Mouse (Mus musculus): ENCODE measurements around the gene Gm28374. TPM values are rescaled to one million over a fixed set of nuclear protein-coding genes. Genes with fewer than 3 reads are reported as not detected.

The Gm28374 gene
- polyA plus RNA-seq, 1 experiment from 2014 or later: 1.5 TPM

DNA sequence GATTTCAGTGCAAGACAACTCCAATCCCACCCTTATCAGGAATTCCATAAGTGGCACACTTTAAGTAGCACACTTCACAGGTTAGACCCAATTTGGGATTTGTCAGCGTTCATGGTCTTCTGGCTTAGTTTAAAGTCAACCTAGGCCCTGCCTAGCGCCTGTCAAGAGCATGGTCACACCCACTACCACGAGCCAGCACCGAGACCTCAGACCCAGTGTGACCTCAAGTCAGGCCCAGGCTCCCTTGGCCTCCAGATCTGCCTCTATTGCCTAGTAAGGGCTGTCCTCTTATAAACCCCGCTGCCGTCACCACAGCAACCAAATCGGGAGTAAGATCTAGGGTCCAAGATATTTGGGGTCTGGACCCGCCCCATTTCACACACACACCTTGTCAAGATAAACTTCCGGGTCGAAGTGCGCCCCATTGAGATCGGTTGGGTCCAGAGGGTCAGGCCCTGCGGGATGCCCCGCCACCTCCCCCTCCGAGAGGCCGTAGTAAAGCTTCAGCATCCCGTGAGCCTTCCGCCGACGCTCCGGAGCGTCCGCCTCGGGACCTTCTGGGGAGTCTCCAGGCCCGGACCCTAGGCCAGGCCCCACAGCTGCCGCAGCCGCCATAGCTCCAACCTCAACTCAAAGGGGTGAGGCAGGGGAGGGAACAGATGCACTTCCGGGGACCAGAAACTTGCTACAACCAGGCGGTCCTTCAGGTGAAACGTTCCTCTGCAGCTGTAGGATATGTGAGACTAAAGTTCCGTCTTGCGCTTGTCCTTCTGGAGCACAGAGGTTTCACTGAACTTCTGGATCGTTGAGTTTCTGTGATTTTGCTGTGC, 5.3 kb downstream of the Gm28374 start, which contains the start of gene Vps51:
Vps51 (minus strand) TSS at position 668 of the 830 bp plus-strand sequence.
- Histone ChIP-seq H3K27ac (peak within 1 kb of the TSS; percentile 89), H3K4me3 (peak within 1 kb of the TSS; percentile 72), H3K4me1 (peaks cover 8% of the 10 kb centered on the region), H3K36me3 (peaks cover 49% of the 10 kb centered on the region), H3K9me3 (no peaks in the 10 kb centered on the region), H3K27me3 (ENCODE audit: insufficient read depth, poor library complexity, severe bottlenecking) (no peaks in the 10 kb centered on the region)
- 2% methylated on average over 33 of the region's 33 CpGs for WGBS
- peak; percentile 93 for DNase-seq (ENCODE audit: low spot score)

DNA sequence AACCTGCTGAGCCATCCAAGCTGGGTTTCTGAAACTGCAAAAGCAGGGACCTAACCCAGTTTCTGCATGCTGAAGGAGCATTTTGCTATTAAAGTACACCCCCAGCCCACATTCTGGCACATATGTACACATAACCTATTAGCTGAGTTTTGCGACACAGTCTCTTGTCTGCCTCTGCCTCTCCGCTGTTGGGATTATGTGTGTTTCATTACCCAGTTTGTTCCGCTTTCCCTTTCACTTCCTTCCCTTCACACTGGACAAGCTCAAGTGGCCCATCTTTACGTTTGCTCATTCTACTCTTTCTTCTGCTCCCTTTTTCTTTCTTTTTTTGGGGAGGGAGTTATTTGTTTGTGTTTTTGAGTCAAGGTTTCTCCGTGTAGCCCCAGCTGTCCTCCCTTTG, 8.2 kb downstream of the Gm28374 start:
- peaks cover 56% of the 10 kb centered on the region for H3K36me3 ChIP-seq
- DNase-seq (ENCODE audit: low spot score): no peak
- 92% methylated on average over 5 of the region's 5 CpGs for WGBS
- no peak overlapping the region for H3K4me3 ChIP-seq
- no peak overlapping the region for H3K27ac ChIP-seq
- no peaks in the 10 kb centered on the region for H3K27me3 ChIP-seq (ENCODE audit: insufficient read depth, poor library complexity, severe bottlenecking)
- peaks cover 8% of the 10 kb centered on the region for H3K4me1 ChIP-seq
- no peaks in the 10 kb centered on the region for H3K9me3 ChIP-seq

DNA sequence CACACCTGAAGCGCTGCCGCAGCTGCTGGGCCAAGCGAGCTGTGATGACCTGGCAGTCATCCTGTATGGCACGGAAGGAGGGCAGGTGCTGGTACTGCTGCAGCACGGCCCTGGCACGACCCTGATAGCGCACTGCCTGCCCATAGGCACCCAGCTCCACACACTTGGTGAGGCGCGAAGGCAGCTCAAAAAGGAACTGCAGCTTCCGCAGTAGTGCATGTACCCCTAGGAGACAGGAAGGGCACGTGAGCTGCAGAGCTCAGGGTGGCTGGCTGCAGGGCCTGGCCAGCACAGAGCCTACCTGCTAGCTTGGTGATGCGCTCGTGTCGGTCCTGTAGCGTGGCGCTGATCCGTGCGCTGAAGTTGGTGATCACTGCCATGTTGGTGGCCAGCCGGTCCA, 10.8 kb downstream of the Gm28374 start:
- no peaks in the 10 kb centered on the region for H3K9me3 ChIP-seq
- no peaks in the 10 kb centered on the region for H3K27me3 ChIP-seq (ENCODE audit: insufficient read depth, poor library complexity, severe bottlenecking)
- peaks cover 27% of the 10 kb centered on the region for H3K4me1 ChIP-seq
- H3K27ac ChIP-seq: no peak overlapping the region
- peaks cover 63% of the 10 kb centered on the region for H3K36me3 ChIP-seq
- 91% methylated on average over 19 of the region's 19 CpGs for WGBS
- DNase-seq (ENCODE audit: low spot score): no peak
- H3K4me3 ChIP-seq: no peak overlapping the region

DNA sequence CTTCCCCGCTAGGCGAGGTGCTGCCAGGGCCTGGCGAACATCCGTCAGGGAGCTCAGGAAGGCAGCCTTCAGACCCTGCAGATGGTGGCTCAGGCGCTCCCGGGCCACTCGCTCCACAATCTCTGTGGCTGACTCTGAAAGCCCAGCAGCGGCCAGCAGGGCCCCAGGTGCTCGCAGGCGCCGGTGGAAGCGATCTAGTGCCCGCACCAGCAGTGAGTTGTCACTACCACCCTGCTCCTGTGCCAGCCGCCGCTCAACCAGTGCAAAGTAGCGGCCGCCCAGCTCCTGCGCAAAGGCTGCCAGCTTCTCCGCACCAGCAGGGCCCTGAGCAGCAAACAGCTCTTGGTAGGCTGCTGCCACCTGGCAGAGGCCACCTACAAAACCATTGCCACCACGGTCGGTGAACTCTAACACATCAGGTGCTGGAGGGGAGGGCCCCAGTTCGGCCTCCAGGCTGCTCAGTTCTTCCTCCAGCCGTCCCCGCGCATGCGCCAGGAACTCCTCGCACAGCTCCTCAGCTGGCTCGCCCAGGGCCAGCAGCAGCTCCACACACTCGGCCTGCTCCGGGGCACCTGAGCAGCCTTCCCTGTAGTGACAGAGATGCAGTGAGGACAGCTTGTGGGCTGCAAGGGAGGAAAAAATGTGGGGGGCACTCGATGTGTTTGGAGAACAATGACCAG, 11.3 kb downstream of the Gm28374 start:
- WGBS: 87% methylated on average over 31 of the region's 31 CpGs
- Histone ChIP-seq H3K4me1 (peaks cover 24% of the 10 kb centered on the region), H3K27me3 (ENCODE audit: insufficient read depth, poor library complexity, severe bottlenecking) (no peaks in the 10 kb centered on the region), H3K4me3 (no peak overlapping the region), H3K9me3 (no peaks in the 10 kb centered on the region), H3K36me3 (peaks cover 63% of the 10 kb centered on the region), H3K27ac (no peak overlapping the region)
- no peak for DNase-seq (ENCODE audit: low spot score)

DNA sequence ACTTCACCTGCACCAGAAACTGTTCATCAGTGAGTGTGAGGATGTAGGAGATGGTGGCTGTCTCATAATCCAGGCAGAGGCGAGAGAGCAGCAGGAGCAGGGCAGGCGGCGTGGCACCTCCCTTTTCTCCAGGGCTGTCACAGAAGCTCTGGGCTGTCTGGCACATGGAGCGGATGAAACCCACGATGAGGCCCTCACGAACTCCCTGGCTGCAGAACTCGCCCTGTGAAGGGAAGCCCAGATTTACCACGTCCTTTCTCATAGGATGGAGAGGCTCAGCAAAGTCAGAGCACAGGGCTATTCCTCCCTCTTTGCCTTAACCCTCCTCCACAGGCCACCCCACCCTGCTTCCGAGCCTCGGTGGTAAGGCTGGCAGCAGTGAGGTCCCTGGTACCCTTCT, 12.2 kb downstream of the Gm28374 start:
- no peak overlapping the region for H3K27ac ChIP-seq
- WGBS: 88% methylated on average over 10 of the region's 10 CpGs
- peaks cover 24% of the 10 kb centered on the region for H3K4me1 ChIP-seq
- H3K36me3 ChIP-seq: peaks cover 57% of the 10 kb centered on the region
- H3K9me3 ChIP-seq: no peaks in the 10 kb centered on the region
- no peak for DNase-seq (ENCODE audit: low spot score)
- H3K27me3 ChIP-seq (ENCODE audit: insufficient read depth, poor library complexity, severe bottlenecking): no peaks in the 10 kb centered on the region
- H3K4me3 ChIP-seq: no peak overlapping the region; the same call in 1 of the 2 replicates

DNA sequence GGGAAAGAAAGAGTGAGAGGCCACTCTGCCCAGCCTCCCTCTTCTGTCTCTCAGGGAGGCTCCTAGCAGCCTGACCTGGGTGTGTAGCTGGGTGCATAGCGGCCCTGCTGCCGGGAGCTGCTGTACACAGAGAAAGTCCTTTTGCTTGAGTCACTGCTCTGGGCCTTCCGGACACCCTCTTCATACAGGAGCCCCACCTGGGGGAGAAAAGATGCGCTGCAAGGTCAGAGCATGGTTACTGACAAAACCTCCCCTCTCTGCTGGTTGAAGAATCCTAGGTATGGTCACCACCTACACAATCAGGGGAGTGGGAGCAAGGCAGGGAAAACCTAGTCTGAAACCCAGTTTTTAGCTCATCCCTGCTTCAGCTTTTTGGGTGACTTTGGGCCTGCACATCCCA, 13.1 kb downstream of the Gm28374 start:
- DNase-seq (ENCODE audit: low spot score): no peak
- Histone ChIP-seq H3K27me3 (ENCODE audit: insufficient read depth, poor library complexity, severe bottlenecking) (no peaks in the 10 kb centered on the region), H3K9me3 (no peaks in the 10 kb centered on the region), H3K27ac (no peak overlapping the region; the same call in 1 of the 2 replicates), H3K4me1 (peaks cover 24% of the 10 kb centered on the region), H3K36me3 (peaks cover 49% of the 10 kb centered on the region), H3K4me3 (0 out of 2 replicates have a peak overlapping the region, but pooled peaks have one; percentile 18)
- 79% methylated on average over 4 of the region's 4 CpGs for WGBS

DNA sequence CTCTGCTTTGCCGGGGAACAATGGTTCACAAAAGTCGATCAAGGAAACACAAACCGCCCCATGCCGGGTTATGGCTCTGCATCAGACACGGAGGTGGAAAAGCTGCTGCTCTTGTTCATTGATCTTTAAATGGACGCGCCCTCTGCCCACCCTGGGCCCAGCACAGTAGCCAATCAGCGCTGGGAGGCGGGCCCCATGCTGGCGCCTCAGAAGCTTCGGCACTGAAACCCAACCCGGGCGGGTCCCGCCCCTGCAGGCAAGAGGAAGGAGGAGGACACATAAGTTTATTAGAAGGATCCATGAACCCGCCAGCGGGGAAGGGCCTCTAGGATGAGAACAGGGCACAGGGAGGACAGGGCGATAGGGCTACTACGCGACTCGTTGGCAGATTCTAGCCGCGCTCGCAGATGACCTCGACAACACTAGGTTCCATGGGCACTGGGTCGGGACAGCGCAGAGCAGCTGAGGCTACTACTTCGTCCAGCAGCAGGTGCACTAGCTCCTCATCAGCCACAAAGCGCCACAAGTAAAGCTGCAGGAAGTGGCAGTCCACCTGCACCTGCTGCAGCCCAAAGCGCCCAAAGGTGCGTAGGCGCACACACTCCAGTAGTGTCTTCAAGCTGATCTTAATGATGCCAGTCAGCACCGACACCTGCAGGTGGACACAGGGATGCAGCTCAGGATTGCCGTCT, 14.2 kb downstream of the Gm28374 start, which contains the start of gene Tm7sf2:
Tm7sf2 (minus strand) TSS at position 650 of the 692 bp plus-strand sequence.
- Histone ChIP-seq H3K36me3 (peaks cover 40% of the 10 kb centered on the region), H3K4me1 (peaks cover 32% of the 10 kb centered on the region), H3K4me3 (peak within 1 kb of the TSS; percentile 66), H3K9me3 (no peaks in the 10 kb centered on the region), H3K27me3 (ENCODE audit: insufficient read depth, poor library complexity, severe bottlenecking) (no peaks in the 10 kb centered on the region), H3K27ac (peak within 1 kb of the TSS; percentile 83)
- peak; percentile 97 for DNase-seq (ENCODE audit: low spot score)
- 11% methylated on average over 33 of the region's 33 CpGs for WGBS

DNA sequence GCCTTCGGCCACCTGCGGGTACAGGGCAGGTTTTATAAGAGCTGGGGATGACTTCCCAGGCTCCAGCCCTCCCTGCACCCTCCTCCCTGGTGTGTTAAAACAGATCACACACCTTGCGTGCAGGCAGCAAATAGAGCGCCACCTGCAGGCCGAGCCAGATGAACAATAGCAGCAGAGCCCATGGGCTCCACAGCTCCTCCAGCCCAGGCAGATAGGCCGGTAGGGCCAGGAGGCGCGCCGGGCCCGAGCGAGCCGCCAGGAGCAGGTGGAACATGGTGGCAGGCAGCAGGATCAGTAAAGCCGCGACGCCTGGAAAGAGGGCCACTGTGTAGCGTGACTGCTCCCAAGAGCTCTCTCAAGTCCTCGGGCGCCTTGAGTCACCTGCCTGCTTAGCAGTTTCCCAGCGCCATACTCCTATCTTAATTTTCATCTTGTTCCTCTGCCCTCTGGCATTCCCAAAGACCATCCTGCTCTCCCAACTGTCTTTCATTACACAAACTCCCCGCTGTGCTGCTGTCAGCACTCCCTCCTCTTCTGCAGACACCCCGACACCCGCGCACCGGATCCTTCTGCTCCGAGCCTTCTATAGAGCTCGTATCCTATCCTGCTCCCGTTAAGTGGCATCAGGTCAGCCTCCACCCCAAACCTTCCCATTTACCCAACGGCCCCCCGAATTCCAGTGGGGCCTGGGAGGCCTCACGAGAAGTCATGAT, 14.9 kb downstream of the Gm28374 start:
- Histone ChIP-seq H3K27me3 (ENCODE audit: insufficient read depth, poor library complexity, severe bottlenecking) (no peaks in the 10 kb centered on the region), H3K4me3 (peak overlapping the region; percentile 66), H3K4me1 (peaks cover 39% of the 10 kb centered on the region), H3K27ac (peak overlapping the region; percentile 83), H3K36me3 (peaks cover 36% of the 10 kb centered on the region), H3K9me3 (no peaks in the 10 kb centered on the region)
- peak; percentile 94 for DNase-seq (ENCODE audit: low spot score)
- WGBS: under 1% methylated on average over 30 of the region's 30 CpGs

DNA sequence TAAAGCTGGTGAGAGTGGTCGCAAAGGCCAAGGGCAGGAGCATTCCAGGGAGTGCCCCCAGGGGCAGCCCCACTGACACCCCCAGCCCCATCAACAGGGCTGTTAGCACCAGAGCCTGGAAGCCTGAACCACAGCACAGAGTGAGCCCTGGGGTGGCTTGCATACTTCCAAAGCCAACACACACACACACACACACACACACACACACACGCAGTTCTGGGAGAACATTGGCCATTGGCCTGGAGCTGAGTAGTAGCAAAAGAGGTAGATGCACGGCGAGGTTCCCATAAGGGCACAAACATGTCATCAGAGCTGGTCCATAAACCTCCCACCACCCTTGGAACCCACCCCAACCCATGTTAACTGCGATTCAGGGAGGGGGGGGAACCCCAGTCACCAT, 15.5 kb downstream of the Gm28374 start:
- no peaks in the 10 kb centered on the region for H3K9me3 ChIP-seq
- H3K4me3 ChIP-seq: peak overlapping the region; percentile 66
- H3K27ac ChIP-seq: peak overlapping the region; percentile 83
- H3K27me3 ChIP-seq (ENCODE audit: insufficient read depth, poor library complexity, severe bottlenecking): no peaks in the 10 kb centered on the region
- H3K4me1 ChIP-seq: peaks cover 45% of the 10 kb centered on the region
- DNase-seq (ENCODE audit: low spot score): no peak
- peaks cover 34% of the 10 kb centered on the region for H3K36me3 ChIP-seq
- WGBS: 32% methylated on average over 5 of the region's 5 CpGs

DNA sequence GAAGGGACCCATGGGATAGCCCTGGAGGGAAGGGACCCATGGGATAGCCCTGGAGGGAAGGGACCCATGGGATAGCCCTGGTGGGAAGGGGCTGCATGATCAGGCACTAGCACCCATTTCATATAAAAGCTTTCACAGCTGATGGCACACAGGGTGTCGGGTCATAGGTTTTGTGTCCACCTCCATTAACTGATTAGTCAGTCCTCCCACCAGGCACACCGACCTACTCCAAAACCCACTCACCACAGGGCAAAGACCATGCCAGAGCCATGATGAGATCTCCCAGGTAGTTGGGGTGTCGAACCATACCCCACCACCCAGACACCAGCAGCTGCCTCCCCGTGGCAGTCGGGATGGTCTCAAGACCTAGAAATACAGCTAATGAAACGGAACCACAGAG, 19.0 kb downstream of the Gm28374 start:
- no peak overlapping the region for H3K4me3 ChIP-seq
- H3K27ac ChIP-seq: no peak overlapping the region
- peaks cover 52% of the 10 kb centered on the region for H3K4me1 ChIP-seq
- H3K9me3 ChIP-seq: no peaks in the 10 kb centered on the region
- peaks cover 15% of the 10 kb centered on the region for H3K36me3 ChIP-seq
- no peaks in the 10 kb centered on the region for H3K27me3 ChIP-seq (ENCODE audit: insufficient read depth, poor library complexity, severe bottlenecking)
- WGBS: 88% methylated on average over 6 of the region's 6 CpGs
- DNase-seq (ENCODE audit: low spot score): no peak

DNA sequence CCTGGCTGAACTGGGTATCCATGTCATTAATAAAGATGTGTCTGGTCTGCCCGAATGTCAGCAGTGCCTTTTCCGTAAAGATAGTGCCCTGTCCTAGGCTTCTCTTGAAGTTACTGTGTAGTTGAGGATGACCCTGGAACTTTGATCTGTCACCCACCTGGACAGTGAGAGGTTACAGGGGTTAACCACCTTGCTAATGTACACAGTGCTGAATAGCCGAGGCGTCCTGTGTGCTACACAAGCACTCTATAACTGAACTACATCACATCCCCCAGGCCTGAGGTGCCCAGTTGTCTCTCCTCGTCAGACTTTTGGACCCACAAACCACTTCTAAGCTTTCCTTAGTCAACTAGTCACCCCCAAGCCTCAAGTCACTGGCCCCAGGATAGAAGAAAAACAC, 19.6 kb downstream of the Gm28374 start:
- DNase-seq (ENCODE audit: low spot score): no peak
- no peaks in the 10 kb centered on the region for H3K9me3 ChIP-seq
- 76% methylated on average over 5 of the region's 5 CpGs for WGBS
- H3K27me3 ChIP-seq (ENCODE audit: insufficient read depth, poor library complexity, severe bottlenecking): no peaks in the 10 kb centered on the region
- H3K36me3 ChIP-seq: peaks cover 15% of the 10 kb centered on the region
- H3K27ac ChIP-seq: peak overlapping the region; percentile 96
- H3K4me1 ChIP-seq: peaks cover 46% of the 10 kb centered on the region
- peak overlapping the region; percentile 82 for H3K4me3 ChIP-seq

DNA sequence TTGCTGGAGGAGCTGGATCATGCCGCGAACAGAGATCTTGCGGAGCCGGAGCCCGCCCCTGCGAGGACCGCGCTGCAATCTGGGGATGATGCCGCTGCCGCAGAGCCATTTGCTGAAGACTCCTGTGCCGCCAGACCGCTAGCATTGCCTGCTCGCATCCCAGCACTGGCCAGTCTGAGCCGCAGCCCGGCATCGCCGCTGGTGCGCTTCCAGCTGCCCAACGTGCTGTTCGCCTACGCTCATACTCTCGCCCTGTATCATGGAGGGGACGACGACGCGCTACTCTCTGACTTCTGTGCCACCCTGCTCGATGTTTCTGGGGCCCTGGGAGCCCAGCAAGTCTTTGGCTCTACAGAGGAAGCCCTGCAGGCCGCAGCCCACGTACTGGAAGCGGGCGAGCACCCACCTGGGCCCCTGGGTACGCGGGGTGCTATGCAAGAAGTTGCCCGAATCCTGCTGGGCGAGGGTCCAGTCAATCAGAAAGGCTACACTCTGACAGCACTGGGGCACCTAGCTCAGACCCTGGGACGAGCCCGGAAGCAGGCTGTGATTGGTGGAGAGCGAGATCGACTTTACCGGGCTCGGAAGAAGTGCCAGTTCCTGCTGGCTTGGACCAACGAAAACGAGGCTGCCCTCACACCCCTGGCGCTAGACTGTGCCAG, 20.3 kb downstream of the Gm28374 start:
- 2% methylated on average over 44 of the region's 44 CpGs for WGBS
- H3K4me3 ChIP-seq: peak overlapping the region; percentile 82
- H3K9me3 ChIP-seq: no peaks in the 10 kb centered on the region
- peaks cover 15% of the 10 kb centered on the region for H3K36me3 ChIP-seq
- H3K27ac ChIP-seq: peak overlapping the region; percentile 96
- peaks cover 42% of the 10 kb centered on the region for H3K4me1 ChIP-seq
- peak; percentile 83 for DNase-seq (ENCODE audit: low spot score)
- no peaks in the 10 kb centered on the region for H3K27me3 ChIP-seq (ENCODE audit: insufficient read depth, poor library complexity, severe bottlenecking)
